Mouse (Mus musculus): ENCODE measurements around the gene Rasa2. TPM values are rescaled to one million over a fixed set of nuclear protein-coding genes. Genes with fewer than 3 reads are reported as not detected.
A peak's percentile ranks its signal among the peaks of the same experiment; 100 is the strongest.
"Not testable (repeated sequence)": the region's sequence is repeated elsewhere in the genome, so short reads cannot be mapped to it uniquely, and the experiment has no call there.

Rasa2 gene
- polyA plus RNA-seq, 1 experiment from 2014 or later = 9.7 TPM

- H3K4me3 ChIP-seq (ENCODE audit: low read depth, low read length); H3K27ac ChIP-seq (ENCODE audit: low read depth, low read length); DNase-seq (ENCODE audit: low spot score); H3K4me1 ChIP-seq (ENCODE audit: control insufficient read depth, insufficient read depth, low read length); H3K4me2 ChIP-seq (ENCODE audit: low read length); H3K9ac ChIP-seq (ENCODE audit: low read length); ATAC-seq; H3K36me3 ChIP-seq (ENCODE audit: control insufficient read depth, insufficient read depth, low read length); H3K9me3 ChIP-seq (replicated peaks; ENCODE audit: control insufficient read depth, low read length); H3K27me3 ChIP-seq (replicated peaks; ENCODE audit: control insufficient read depth, insufficient read depth, low read length): not testable (repeated sequence)
- 90% methylated on average over 2 of the region's 2 CpGs for WGBS
Observed at GRCm38 (mm10) chr9:96521574-96521973, 109.8 kb downstream of the Rasa2 start.

GRCm38 (mm10) chr9:96517429-96517828 is 114.0 kb downstream of the Rasa2 start:
- H3K9me3 ChIP-seq (replicated peaks; ENCODE audit: control insufficient read depth, low read length) = no peaks in the 10 kb centered on the region
- no peaks in the 10 kb centered on the region for H3K36me3 ChIP-seq (ENCODE audit: control insufficient read depth, insufficient read depth, low read length)
- ATAC-seq (no peak), DNase-seq (ENCODE audit: low spot score) (no peak)
- WGBS = 41% methylated on average over 4 of the region's 4 CpGs
- no peak overlapping the region for H3K27ac ChIP-seq (ENCODE audit: low read depth, low read length)
- H3K4me2 ChIP-seq (ENCODE audit: low read length) = no peak overlapping the region
- H3K9ac ChIP-seq (ENCODE audit: low read length) = no peak overlapping the region
- H3K4me3 ChIP-seq (ENCODE audit: low read depth, low read length) = no peak overlapping the region
- no peaks in the 10 kb centered on the region for H3K4me1 ChIP-seq (ENCODE audit: control insufficient read depth, insufficient read depth, low read length)
- H3K27me3 ChIP-seq (replicated peaks; ENCODE audit: control insufficient read depth, insufficient read depth, low read length) = no peaks in the 10 kb centered on the region

- Histone ChIP-seq H3K4me3 (ENCODE audit: low read depth, low read length) (no peak overlapping the region), H3K4me2 (ENCODE audit: low read length) (no peak overlapping the region), H3K27ac (ENCODE audit: low read depth, low read length) (no peak overlapping the region), H3K9ac (ENCODE audit: low read length) (no peak overlapping the region), H3K9me3 (replicated peaks; ENCODE audit: control insufficient read depth, low read length) (no peaks in the 10 kb centered on the region), H3K4me1 (ENCODE audit: control insufficient read depth, insufficient read depth, low read length) (no peaks in the 10 kb centered on the region), H3K36me3 (ENCODE audit: control insufficient read depth, insufficient read depth, low read length) (no peaks in the 10 kb centered on the region), H3K27me3 (replicated peaks; ENCODE audit: control insufficient read depth, insufficient read depth, low read length) (no peaks in the 10 kb centered on the region)
- ATAC-seq (no peak), DNase-seq (ENCODE audit: low spot score) (no peak)
- WGBS = 66% methylated on average over 3 of the region's 3 CpGs
Observed at GRCm38 (mm10) chr9:96516806-96517205, 114.6 kb downstream of the Rasa2 start.

- H3K9me3 ChIP-seq (replicated peaks; ENCODE audit: control insufficient read depth, low read length) = no peaks in the 10 kb centered on the region
- no peak overlapping the region for H3K4me3 ChIP-seq (ENCODE audit: low read depth, low read length)
- 82% methylated on average over 5 of the region's 5 CpGs for WGBS
- no peaks in the 10 kb centered on the region for H3K27me3 ChIP-seq (replicated peaks; ENCODE audit: control insufficient read depth, insufficient read depth, low read length)
- no peak overlapping the region for H3K4me2 ChIP-seq (ENCODE audit: low read length)
- DNase-seq (ENCODE audit: low spot score) (no peak), ATAC-seq (no peak)
- H3K4me1 ChIP-seq (ENCODE audit: control insufficient read depth, insufficient read depth, low read length) = no peaks in the 10 kb centered on the region
- no peak overlapping the region for H3K9ac ChIP-seq (ENCODE audit: low read length)
- H3K36me3 ChIP-seq (ENCODE audit: control insufficient read depth, insufficient read depth, low read length) = no peaks in the 10 kb centered on the region
- H3K27ac ChIP-seq (ENCODE audit: low read depth, low read length) = no peak overlapping the region
Observed at GRCm38 (mm10) chr9:96515737-96516136, 115.7 kb downstream of the Rasa2 start.

GRCm38 (mm10) chr9:96514278-96514677 is 117.1 kb downstream of the Rasa2 start:
- no peaks in the 10 kb centered on the region for H3K27me3 ChIP-seq (replicated peaks; ENCODE audit: control insufficient read depth, insufficient read depth, low read length)
- H3K4me2 ChIP-seq (ENCODE audit: low read length) = no peak overlapping the region
- ATAC-seq (no peak), DNase-seq (ENCODE audit: low spot score) (no peak)
- WGBS = 88% methylated on average over 5 of the region's 5 CpGs
- H3K27ac ChIP-seq (ENCODE audit: low read depth, low read length) = no peak overlapping the region
- no peaks in the 10 kb centered on the region for H3K4me1 ChIP-seq (ENCODE audit: control insufficient read depth, insufficient read depth, low read length)
- no peak overlapping the region for H3K4me3 ChIP-seq (ENCODE audit: low read depth, low read length)
- no peaks in the 10 kb centered on the region for H3K9me3 ChIP-seq (replicated peaks; ENCODE audit: control insufficient read depth, low read length)
- H3K9ac ChIP-seq (ENCODE audit: low read length) = no peak overlapping the region
- no peaks in the 10 kb centered on the region for H3K36me3 ChIP-seq (ENCODE audit: control insufficient read depth, insufficient read depth, low read length)

DNA sequence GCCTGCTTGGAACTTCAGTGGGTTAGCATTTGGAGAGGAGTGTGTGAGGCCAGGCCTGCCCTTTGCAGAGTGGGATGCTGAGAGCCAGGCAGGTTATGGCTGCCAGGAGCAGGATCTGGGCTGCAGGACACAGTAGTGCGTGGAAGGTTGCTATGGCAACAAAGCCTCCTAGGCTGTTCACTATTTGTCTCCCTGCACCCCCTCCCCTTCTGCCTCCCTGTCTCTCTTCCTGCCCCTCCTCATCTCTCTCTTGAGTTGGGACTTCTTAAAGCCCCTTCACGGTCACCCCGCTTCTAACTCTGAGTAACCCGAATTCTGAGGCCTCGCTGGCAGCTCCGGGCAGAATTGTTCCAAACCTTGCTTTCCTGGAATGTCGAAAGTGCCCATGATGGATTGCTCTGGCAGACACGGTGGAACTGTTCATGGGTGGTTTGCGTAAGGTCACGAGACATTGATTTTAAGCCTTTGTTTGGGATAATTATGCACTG is 125.4 kb downstream of the Rasa2 start:
- 35% methylated on average over 10 of the region's 10 CpGs for WGBS
- H3K27ac ChIP-seq (ENCODE audit: low read depth, low read length) = no peak overlapping the region
- H3K9me3 ChIP-seq (replicated peaks; ENCODE audit: control insufficient read depth, low read length) = no peaks in the 10 kb centered on the region
- peak overlapping the region; percentile 24; the same call in 1 of the 2 replicates for H3K4me2 ChIP-seq (ENCODE audit: low read length)
- DNase-seq (ENCODE audit: low spot score) (peak; percentile 83), ATAC-seq (peak; percentile 77)
- no peak overlapping the region for H3K9ac ChIP-seq (ENCODE audit: low read length)
- H3K4me3 ChIP-seq (ENCODE audit: low read depth, low read length) = no peak overlapping the region
- no peaks in the 10 kb centered on the region for H3K36me3 ChIP-seq (ENCODE audit: control insufficient read depth, insufficient read depth, low read length)
- 0 out of 2 replicates have a peak, but pooled peaks cover 5% of the 10 kb centered on the region for H3K4me1 ChIP-seq (ENCODE audit: control insufficient read depth, insufficient read depth, low read length)
- no peaks in the 10 kb centered on the region for H3K27me3 ChIP-seq (replicated peaks; ENCODE audit: control insufficient read depth, insufficient read depth, low read length)

DNA sequence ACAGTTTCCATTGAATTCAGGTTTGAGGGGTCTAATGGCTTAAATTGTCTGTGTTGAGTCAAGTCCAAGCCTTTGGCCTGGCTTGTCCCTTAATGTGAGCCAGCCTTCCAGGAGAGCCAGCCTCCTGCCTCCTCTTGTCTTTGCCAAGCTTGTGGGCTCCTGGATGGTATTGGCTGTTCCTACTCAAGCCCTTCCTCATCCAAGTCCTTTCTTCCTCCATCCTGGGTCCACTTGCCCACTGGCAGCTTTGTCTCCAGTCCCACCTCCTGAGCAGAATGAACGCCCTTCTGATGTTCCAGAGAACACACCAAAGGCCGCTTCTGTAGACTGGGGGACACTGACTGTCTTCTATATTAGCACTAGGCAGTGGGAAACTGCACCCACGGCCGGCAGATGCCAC is 126.3 kb downstream of the Rasa2 start:
- no peak overlapping the region for H3K4me3 ChIP-seq (ENCODE audit: low read depth, low read length)
- H3K27ac ChIP-seq (ENCODE audit: low read depth, low read length) = no peak overlapping the region
- no peaks in the 10 kb centered on the region for H3K9me3 ChIP-seq (replicated peaks; ENCODE audit: control insufficient read depth, low read length)
- no peak overlapping the region for H3K9ac ChIP-seq (ENCODE audit: low read length)
- DNase-seq (ENCODE audit: low spot score) (no peak), ATAC-seq (no peak)
- H3K27me3 ChIP-seq (replicated peaks; ENCODE audit: control insufficient read depth, insufficient read depth, low read length) = no peaks in the 10 kb centered on the region
- no peak overlapping the region for H3K4me2 ChIP-seq (ENCODE audit: low read length)
- H3K4me1 ChIP-seq (ENCODE audit: control insufficient read depth, insufficient read depth, low read length) = 0 out of 2 replicates have a peak, but pooled peaks cover 5% of the 10 kb centered on the region
- WGBS = 84% methylated on average over 4 of the region's 4 CpGs
- H3K36me3 ChIP-seq (ENCODE audit: control insufficient read depth, insufficient read depth, low read length) = no peaks in the 10 kb centered on the region

DNA sequence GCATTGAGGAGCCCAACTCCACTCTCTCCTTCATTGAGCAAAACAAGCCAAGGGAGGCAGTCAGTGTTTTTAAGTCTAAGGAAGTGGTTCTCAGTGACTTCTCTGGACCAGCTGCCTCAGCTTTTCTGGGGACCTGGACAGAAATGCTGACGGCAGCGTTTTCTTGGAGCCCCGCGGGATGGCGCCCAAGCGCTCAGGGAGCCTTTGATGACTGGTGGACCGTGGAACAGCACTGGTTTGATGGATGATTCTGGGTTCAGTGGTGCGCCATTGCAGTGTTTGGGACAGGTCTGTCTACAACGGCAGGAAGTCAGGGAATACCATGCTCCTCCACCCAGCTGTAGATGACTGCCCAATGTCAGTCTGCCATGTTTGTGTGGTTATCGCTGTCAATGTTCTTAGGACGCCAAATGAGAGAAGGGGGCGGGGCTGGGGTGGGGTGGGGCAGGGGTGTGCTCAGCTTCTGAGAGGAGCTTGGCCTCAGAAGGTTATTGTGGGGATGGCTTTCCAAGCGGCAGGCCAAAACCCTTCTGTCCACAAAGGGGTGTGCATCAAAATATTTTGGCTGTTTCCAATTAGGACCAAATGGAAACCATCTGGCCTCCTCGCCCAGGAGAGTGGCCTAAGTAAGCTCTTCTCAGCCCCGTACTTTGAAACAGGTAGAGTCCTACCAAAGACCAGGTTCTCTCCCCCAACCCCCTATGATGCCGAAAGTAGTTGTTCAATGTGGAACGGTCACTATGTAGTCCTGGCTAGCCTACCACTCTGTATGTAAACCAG is 127.1 kb downstream of the Rasa2 start:
- H3K4me3 ChIP-seq (ENCODE audit: low read depth, low read length) = no peak overlapping the region
- DNase-seq (ENCODE audit: low spot score) (no peak), ATAC-seq (no peak)
- H3K4me1 ChIP-seq (ENCODE audit: control insufficient read depth, insufficient read depth, low read length) = 0 out of 2 replicates have a peak, but pooled peaks cover 5% of the 10 kb centered on the region
- WGBS = 89% methylated on average over 17 of the region's 17 CpGs
- no peaks in the 10 kb centered on the region for H3K9me3 ChIP-seq (replicated peaks; ENCODE audit: control insufficient read depth, low read length)
- no peak overlapping the region for H3K9ac ChIP-seq (ENCODE audit: low read length)
- no peaks in the 10 kb centered on the region for H3K36me3 ChIP-seq (ENCODE audit: control insufficient read depth, insufficient read depth, low read length)
- no peaks in the 10 kb centered on the region for H3K27me3 ChIP-seq (replicated peaks; ENCODE audit: control insufficient read depth, insufficient read depth, low read length)
- no peak overlapping the region for H3K27ac ChIP-seq (ENCODE audit: low read depth, low read length)
- H3K4me2 ChIP-seq (ENCODE audit: low read length) = no peak overlapping the region

- ATAC-seq (no peak), DNase-seq (ENCODE audit: low spot score) (no peak)
- H3K9ac ChIP-seq (ENCODE audit: low read length) = no peak overlapping the region
- 0 out of 2 replicates have a peak, but pooled peaks cover 5% of the 10 kb centered on the region for H3K4me1 ChIP-seq (ENCODE audit: control insufficient read depth, insufficient read depth, low read length)
- no peaks in the 10 kb centered on the region for H3K27me3 ChIP-seq (replicated peaks; ENCODE audit: control insufficient read depth, insufficient read depth, low read length)
- 84% methylated on average over 6 of the region's 6 CpGs for WGBS
- H3K36me3 ChIP-seq (ENCODE audit: control insufficient read depth, insufficient read depth, low read length) = no peaks in the 10 kb centered on the region
- no peaks in the 10 kb centered on the region for H3K9me3 ChIP-seq (replicated peaks; ENCODE audit: control insufficient read depth, low read length)
- H3K27ac ChIP-seq (ENCODE audit: low read depth, low read length) = no peak overlapping the region
- no peak overlapping the region for H3K4me2 ChIP-seq (ENCODE audit: low read length)
- H3K4me3 ChIP-seq (ENCODE audit: low read depth, low read length) = no peak overlapping the region
Observed at GRCm38 (mm10) chr9:96502856-96503610, 128.4 kb downstream of the Rasa2 start.

Data from forebrain, embryonic 14.5 days (tissue).